Mouse (Mus musculus): ENCODE data around the gene D6Wsu163e. TPM values are rescaled to one million over a fixed set of nuclear protein-coding genes. Genes with fewer than 3 reads are reported as not detected.

Gene D6Wsu163e
- polyA plus RNA-seq (2012; rRNA removed; ENCODE audit: low replicate concordance): 1.9 and 6.5 TPM in 2 replicates

DNA sequence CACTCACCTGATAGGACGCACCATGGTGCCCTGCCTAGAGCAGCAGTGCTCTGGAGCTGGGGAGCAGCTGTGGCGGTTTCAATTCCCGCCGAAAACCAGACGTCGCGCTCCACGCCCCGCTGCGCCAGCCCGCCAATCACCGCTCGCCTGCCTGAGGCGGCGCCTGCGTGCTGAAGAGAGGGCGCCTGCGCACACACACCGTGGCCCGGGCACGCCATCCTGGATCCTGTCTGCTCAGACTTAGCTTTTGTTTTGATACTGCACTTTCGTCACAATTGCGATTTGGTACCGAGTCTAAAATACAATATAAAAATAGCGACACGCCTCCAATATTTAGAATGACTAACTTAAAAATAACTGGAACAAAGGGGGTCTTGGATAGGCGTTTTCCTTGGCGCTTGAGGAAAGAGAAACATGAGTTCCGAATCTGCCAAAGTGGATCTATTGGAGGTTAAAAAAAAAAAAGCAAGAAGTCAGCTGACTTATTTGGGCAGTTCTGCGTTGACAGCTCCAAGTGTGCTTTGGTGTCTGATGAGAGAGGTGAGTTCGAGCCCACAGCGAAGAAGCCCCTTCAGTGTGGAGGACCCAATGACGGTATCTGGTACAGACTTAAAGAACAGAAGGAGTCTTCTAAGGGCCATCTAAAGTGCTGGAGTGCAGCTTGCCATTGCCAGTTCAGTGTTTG is at the start of gene D6Wsu163e, which contains the start of gene Rad51ap1:
Gene D6Wsu163e (plus strand): TSS at position 476 of the 685 bp plus-strand sequence.
Gene Rad51ap1 (minus strand): TSS at position 101 of the 685 bp plus-strand sequence.

DNA sequence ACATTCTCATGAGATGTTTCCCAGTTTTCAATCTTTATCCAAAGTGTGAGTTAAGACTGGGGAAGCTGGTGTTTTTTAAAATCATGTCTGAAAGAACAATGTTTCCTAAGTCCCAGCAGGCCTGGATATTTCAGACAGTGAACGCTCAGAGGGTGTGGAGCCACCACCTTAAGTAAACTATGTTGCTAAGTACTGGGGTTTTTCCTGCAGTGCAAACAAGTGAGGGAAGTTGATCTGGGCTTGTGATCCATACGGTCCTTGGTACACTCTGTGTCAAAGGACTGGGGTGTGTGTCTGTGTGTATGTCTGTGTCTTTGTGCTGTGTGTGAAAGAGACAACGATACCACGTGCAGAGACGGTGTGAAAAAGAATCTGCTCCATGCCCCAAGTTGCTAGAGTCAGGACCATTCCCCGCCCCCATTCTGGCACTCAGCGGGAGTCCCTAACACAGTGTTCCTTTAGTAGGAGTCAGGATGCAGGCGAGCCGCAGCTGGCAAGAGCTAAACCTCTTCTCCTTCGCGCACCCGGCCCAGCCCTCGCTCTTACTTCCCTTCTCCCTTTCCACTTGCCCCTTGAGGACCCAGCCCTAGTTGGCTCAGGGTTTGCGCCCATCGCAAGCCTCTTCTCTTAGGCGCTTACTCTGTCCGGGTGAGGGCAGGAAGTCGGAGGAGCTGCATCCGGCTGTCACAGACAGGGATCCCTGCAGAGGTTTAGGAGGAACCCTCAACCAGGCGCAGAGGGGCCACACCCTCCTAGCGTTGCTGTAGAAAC is 18.5 kb upstream of the D6Wsu163e start, which contains the start of gene Dyrk4:
Gene Dyrk4 (minus strand): TSS at position 729 of the 771 bp plus-strand sequence.

DNA sequence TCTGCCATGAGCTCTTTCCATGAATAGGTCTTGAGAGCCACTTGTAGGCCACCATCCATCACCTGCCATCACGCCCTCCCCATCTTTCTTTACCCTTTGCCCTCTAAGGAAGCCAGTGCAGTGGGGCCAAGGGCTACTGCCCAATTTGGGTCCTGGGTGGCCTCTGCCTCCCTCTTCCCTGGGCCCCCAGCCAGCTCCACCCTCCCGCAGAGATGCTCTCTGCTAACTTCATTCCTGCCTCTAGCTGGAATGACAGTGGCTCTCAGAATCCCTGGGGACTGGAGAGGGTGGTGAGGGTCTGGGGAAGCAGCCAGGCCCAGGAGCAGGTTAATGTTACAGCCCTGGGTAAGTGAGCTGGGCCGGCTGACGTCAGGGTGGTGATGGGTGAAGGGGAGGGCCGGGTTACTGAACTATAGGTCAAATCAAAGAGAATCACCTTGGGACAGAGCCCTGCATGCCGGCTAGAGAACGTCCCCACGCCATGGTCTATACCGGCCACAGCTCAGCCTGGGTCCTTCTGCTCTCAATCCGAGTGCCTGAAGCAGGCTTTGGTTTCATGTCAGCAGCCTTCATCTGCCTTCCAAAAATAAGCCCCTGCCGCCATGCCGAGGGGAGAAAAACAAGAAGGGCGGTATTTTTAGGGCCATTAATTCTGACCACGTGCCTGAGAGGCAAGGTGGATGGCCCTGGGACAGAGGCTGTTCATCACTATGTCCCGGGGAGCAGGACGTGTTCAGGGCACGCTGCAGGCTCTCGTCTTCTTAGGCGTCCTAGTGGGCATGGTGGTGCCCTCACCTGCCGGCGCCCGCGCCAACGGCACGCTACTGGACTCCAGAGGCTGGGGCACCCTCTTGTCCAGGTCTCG is 75.4 kb downstream of the D6Wsu163e start, which contains the start of gene Fgf6:
Gene Fgf6 (plus strand): TSS at position 681 of the 865 bp plus-strand sequence.

Other genes starting within 250 kb of the D6Wsu163e start
- 1.0 and 1.1 TPM in 2 replicates for gene Kcna6, start 199.3 kb upstream of the D6Wsu163e start, polyA plus RNA-seq (2012; rRNA removed; ENCODE audit: low replicate concordance)
- 78.2 and 211 TPM in 2 replicates for gene Ndufa9, start 90.8 kb upstream of the D6Wsu163e start, polyA plus RNA-seq (2012; rRNA removed; ENCODE audit: low replicate concordance)
- gene Akap3, start 86.9 kb upstream of the D6Wsu163e start, polyA plus RNA-seq (2012; rRNA removed; ENCODE audit: low replicate concordance): not detected in 2 replicates
- 0.07 and 0.12 TPM in 2 replicates for gene Dyrk4, start 18.1 kb upstream of the D6Wsu163e start, polyA plus RNA-seq (2012; rRNA removed; ENCODE audit: low replicate concordance)
- gene Rad51ap1, start 375 bp upstream of the D6Wsu163e start, polyA plus RNA-seq (2012; rRNA removed; ENCODE audit: low replicate concordance): 1.5 and 2.5 TPM in 2 replicates
- gene Fgf6, start 75.6 kb downstream of the D6Wsu163e start, polyA plus RNA-seq (2012; rRNA removed; ENCODE audit: low replicate concordance): 0.33 TPM in 1 of 2 replicates, not detected in the other
- gene Fgf23, start 132.9 kb downstream of the D6Wsu163e start, polyA plus RNA-seq (2012; rRNA removed; ENCODE audit: low replicate concordance): 0.18 TPM in 1 of 2 replicates, not detected in the other
- gene Tigar, start 169.6 kb downstream of the D6Wsu163e start, polyA plus RNA-seq (2012; rRNA removed; ENCODE audit: low replicate concordance): 2.3 and 9.2 TPM in 2 replicates
- gene Ccnd2, start 212.2 kb downstream of the D6Wsu163e start, polyA plus RNA-seq (2012; rRNA removed; ENCODE audit: low replicate concordance): 79.4 and 82.2 TPM in 2 replicates